Mouse (Mus musculus): ENCODE data around the gene Grap. TPM values are rescaled to one million over a fixed set of nuclear protein-coding genes. Genes with fewer than 3 reads are reported as not detected.

Gene Grap
- polyA plus RNA-seq, 1 experiment: 7.7 TPM

- no peaks in the 10 kb centered on the region for H3K27me3 ChIP-seq (ENCODE audit: control insufficient read depth, insufficient read depth, low read length)
- H3K36me3 ChIP-seq (ENCODE audit: control insufficient read depth, insufficient read depth, low read length): no peaks in the 10 kb centered on the region
- H3K4me1 ChIP-seq (ENCODE audit: control insufficient read depth, insufficient read depth, insufficient read length, low read length): peaks cover 6% of the 10 kb centered on the region; the same call in 1 of the 2 replicates
- 72% methylated on average over 9 of the region's 9 CpGs for WGBS
- TF ChIP-seq CTCF (IDR thresholded peaks at IDR 0.05; ENCODE audit: extremely low read depth, insufficient read length, insufficient replicate concordance, low read depth, low read length) (no peak), POLR2A (IDR thresholded peaks at IDR 0.05; ENCODE audit: low read depth, low read length) (no peak)
- H3K4me3 ChIP-seq (ENCODE audit: low read depth, low read length): no peak overlapping the region
- H3K27ac ChIP-seq (ENCODE audit: insufficient read depth, low read depth, low read length): peak overlapping the region; percentile 57
These were observed 36.4 kb upstream of the Grap start for GRCm38 (mm10) chr11:61616523-61617292.

- WGBS: 73% methylated on average over 7 of the region's 7 CpGs
- H3K4me1 ChIP-seq (ENCODE audit: control insufficient read depth, insufficient read depth, insufficient read length, low read length): peaks cover 6% of the 10 kb centered on the region; the same call in 1 of the 2 replicates
These were observed 35.6 kb upstream of the Grap start for GRCm38 (mm10) chr11:61617293-61617975.

GRCm38 (mm10) chr11:61618131-61618530, 34.9 kb upstream of the Grap start:
- TF ChIP-seq CTCF (IDR thresholded peaks at IDR 0.05; ENCODE audit: extremely low read depth, insufficient read length, insufficient replicate concordance, low read depth, low read length) (no peak), POLR2A (IDR thresholded peaks at IDR 0.05; ENCODE audit: low read depth, low read length) (no peak)
- 80% methylated on average over 8 of the region's 8 CpGs for WGBS
- peak overlapping the region; percentile 28; the same call in 1 of the 2 replicates for H3K27ac ChIP-seq (ENCODE audit: insufficient read depth, low read depth, low read length)
- no peak overlapping the region for H3K4me3 ChIP-seq (ENCODE audit: low read depth, low read length)
- no peaks in the 10 kb centered on the region for H3K36me3 ChIP-seq (ENCODE audit: control insufficient read depth, insufficient read depth, low read length)
- H3K27me3 ChIP-seq (ENCODE audit: control insufficient read depth, insufficient read depth, low read length): no peaks in the 10 kb centered on the region
- peaks cover 6% of the 10 kb centered on the region; the same call in 1 of the 2 replicates for H3K4me1 ChIP-seq (ENCODE audit: control insufficient read depth, insufficient read depth, insufficient read length, low read length)

More at GRCm38 (mm10) chr11:61617293-61617975, 35.6 kb upstream of the Grap start:
- H3K36me3 ChIP-seq (ENCODE audit: control insufficient read depth, insufficient read depth, low read length): no peaks in the 10 kb centered on the region
- no peaks in the 10 kb centered on the region for H3K27me3 ChIP-seq (ENCODE audit: control insufficient read depth, insufficient read depth, low read length)
- TF ChIP-seq POLR2A (IDR thresholded peaks at IDR 0.05; ENCODE audit: low read depth, low read length) (no peak), CTCF (IDR thresholded peaks at IDR 0.05; ENCODE audit: extremely low read depth, insufficient read length, insufficient replicate concordance, low read depth, low read length) (no peak)
- H3K27ac ChIP-seq (ENCODE audit: insufficient read depth, low read depth, low read length): peak overlapping the region; percentile 57
- no peak overlapping the region for H3K4me3 ChIP-seq (ENCODE audit: low read depth, low read length)

- TF ChIP-seq CTCF (IDR thresholded peaks at IDR 0.05; ENCODE audit: extremely low read depth, insufficient read length, insufficient replicate concordance, low read depth, low read length) (no peak), POLR2A (IDR thresholded peaks at IDR 0.05; ENCODE audit: low read depth, low read length) (no peak)
- WGBS: 86% methylated on average over 8 of the region's 8 CpGs
- Histone ChIP-seq H3K4me1 (ENCODE audit: control insufficient read depth, insufficient read depth, insufficient read length, low read length) (peaks cover 6% of the 10 kb centered on the region; the same call in 1 of the 2 replicates), H3K36me3 (ENCODE audit: control insufficient read depth, insufficient read depth, low read length) (no peaks in the 10 kb centered on the region), H3K27me3 (ENCODE audit: control insufficient read depth, insufficient read depth, low read length) (no peaks in the 10 kb centered on the region), H3K27ac (ENCODE audit: insufficient read depth, low read depth, low read length) (peak overlapping the region; percentile 28; the same call in 1 of the 2 replicates), H3K4me3 (ENCODE audit: low read depth, low read length) (no peak overlapping the region)
These were observed 34.5 kb upstream of the Grap start for GRCm38 (mm10) chr11:61618571-61618970.

- no peak overlapping the region; the same call in 1 of the 2 replicates for H3K4me3 ChIP-seq (ENCODE audit: low read depth, low read length)
- WGBS: 14% methylated on average over 6 of the region's 6 CpGs
- H3K27me3 ChIP-seq (ENCODE audit: control insufficient read depth, insufficient read depth, low read length): no peaks in the 10 kb centered on the region
- peak overlapping the region; percentile 65 for H3K27ac ChIP-seq (ENCODE audit: insufficient read depth, low read depth, low read length)
- no peaks in the 10 kb centered on the region for H3K36me3 ChIP-seq (ENCODE audit: control insufficient read depth, insufficient read depth, low read length)
- TF ChIP-seq CTCF (IDR thresholded peaks at IDR 0.05; ENCODE audit: extremely low read depth, insufficient read length, insufficient replicate concordance, low read depth, low read length) (no peak), POLR2A (IDR thresholded peaks at IDR 0.05; ENCODE audit: low read depth, low read length) (no peak)
- peaks cover 6% of the 10 kb centered on the region; the same call in 1 of the 2 replicates for H3K4me1 ChIP-seq (ENCODE audit: control insufficient read depth, insufficient read depth, insufficient read length, low read length)
These were observed 33.7 kb upstream of the Grap start for GRCm38 (mm10) chr11:61619356-61619755.

- H3K27me3 ChIP-seq (ENCODE audit: control insufficient read depth, insufficient read depth, low read length): no peaks in the 10 kb centered on the region
- 4% methylated on average over 17 of the region's 17 CpGs for WGBS
- peak overlapping the region; percentile 32 for H3K4me3 ChIP-seq (ENCODE audit: low read depth, low read length)
- TF ChIP-seq POLR2A (IDR thresholded peaks at IDR 0.05; ENCODE audit: low read depth, low read length): no peak
- TF ChIP-seq CTCF (IDR thresholded peaks at IDR 0.05; ENCODE audit: extremely low read depth, insufficient read length, insufficient replicate concordance, low read depth, low read length): peak; percentile 55; the same call in 1 of the 2 replicates
- peak overlapping the region; percentile 65 for H3K27ac ChIP-seq (ENCODE audit: insufficient read depth, low read depth, low read length)
- H3K4me1 ChIP-seq (ENCODE audit: control insufficient read depth, insufficient read depth, insufficient read length, low read length): peaks cover 6% of the 10 kb centered on the region; the same call in 1 of the 2 replicates
- no peaks in the 10 kb centered on the region for H3K36me3 ChIP-seq (ENCODE audit: control insufficient read depth, insufficient read depth, low read length)
These were observed 33.2 kb upstream of the Grap start for GRCm38 (mm10) chr11:61619791-61620241.
